Mouse (Mus musculus) C2C12 (cell line): Measurements from ENCODE around the gene Arhgap17. TPM values are rescaled to one million over a fixed set of nuclear protein-coding genes. Genes with fewer than 3 reads are reported as not detected.

Experiments
- H3K27me3 ChIP-seq: one replicate; pipeline ENCODE4 v1.6.1; 2011; ENCODE audit not compliant: control insufficient read depth, insufficient read depth, insufficient read length
- H3K36me3 ChIP-seq: one replicate; pipeline ENCODE4 v1.6.1; 2011; ENCODE audit not compliant: control insufficient read depth, insufficient read depth
- H3K4me3 ChIP-seq: one replicate; pipeline ENCODE4 v1.5.1; 2011; ENCODE audit warnings: mild to moderate bottlenecking, control low read depth; ENCODE audit not compliant: poor library complexity, insufficient read depth, severe bottlenecking
- H3K79me2 ChIP-seq: one replicate; pipeline ENCODE4 v1.6.1; 2011; ENCODE audit not compliant: control insufficient read depth, insufficient read depth
- H3K79me3 ChIP-seq: one replicate; pipeline ENCODE4 v1.6.1; 2011; ENCODE audit warnings: low read depth, control low read depth
- H3ac ChIP-seq: one replicate; pipeline ENCODE3; 2011; ENCODE audit warnings: low read depth; ENCODE audit not compliant: control insufficient read depth, insufficient read length
- CEBPB ChIP-seq: IDR thresholded peaks from one replicate; pipeline ENCODE4 v1.6.1; 2011; ENCODE audit warnings: low read depth, mild to moderate bottlenecking, control low read depth, moderate library complexity
- CTCF ChIP-seq: IDR thresholded peaks from one replicate; pipeline ENCODE4 v1.5.1; 2011; ENCODE audit not compliant: control insufficient read depth, insufficient read depth, insufficient read length
- FOSL1 ChIP-seq: IDR thresholded peaks from one replicate; pipeline ENCODE4 v1.8.0; 2011; ENCODE audit warnings: mild to moderate bottlenecking, low read length; ENCODE audit not compliant: poor library complexity, insufficient read depth, severe bottlenecking
- MAX ChIP-seq: IDR thresholded peaks from one replicate; pipeline ENCODE4 v1.6.1; 2011; ENCODE audit warnings: mild to moderate bottlenecking, control low read depth
- MYOD1 ChIP-seq: IDR thresholded peaks from one replicate; pipeline ENCODE4 v1.6.1; 2011; ENCODE audit warnings: low read depth; ENCODE audit not compliant: control insufficient read depth, insufficient read length
- MYOG ChIP-seq: IDR thresholded peaks from one replicate; pipeline ENCODE4 v1.6.1; 2011; ENCODE audit not compliant: control insufficient read depth, insufficient read length; ENCODE audit errors: extremely low read depth
- USF1 ChIP-seq: IDR thresholded peaks from one replicate; pipeline ENCODE4 v1.6.1; 2011; ENCODE audit warnings: low read depth, mild to moderate bottlenecking, control low read depth, moderate library complexity
- polyA plus RNA-seq: library from polyadenylated mRNA; unstranded; fragments of >200 nt; fragmentation: generic; extraction: Trizol; gene quantifications from one replicate; pipeline ENCODE4 v1.2.1, GENCODE M21; 2012; ENCODE audit warnings: missing spikeins

Arhgap17 gene
- polyA plus RNA-seq, 1 experiment, result 17.3 TPM

- Histone ChIP-seq H3K79me2 (peaks cover 100% of the 10 kb centered on the region), H3K4me3 (no peak overlapping the region), H3ac (no peak overlapping the region), H3K27me3 (no peaks in the 10 kb centered on the region), H3K79me3 (peaks cover 66% of the 10 kb centered on the region), H3K36me3 (no peaks in the 10 kb centered on the region)
- TF ChIP-seq USF1, result no peak
- TF ChIP-seq MYOD1, result no peak
These were observed 8.3 kb downstream of the Arhgap17 start for GRCm38 (mm10) chr7:123361229-123361980.

DNA sequence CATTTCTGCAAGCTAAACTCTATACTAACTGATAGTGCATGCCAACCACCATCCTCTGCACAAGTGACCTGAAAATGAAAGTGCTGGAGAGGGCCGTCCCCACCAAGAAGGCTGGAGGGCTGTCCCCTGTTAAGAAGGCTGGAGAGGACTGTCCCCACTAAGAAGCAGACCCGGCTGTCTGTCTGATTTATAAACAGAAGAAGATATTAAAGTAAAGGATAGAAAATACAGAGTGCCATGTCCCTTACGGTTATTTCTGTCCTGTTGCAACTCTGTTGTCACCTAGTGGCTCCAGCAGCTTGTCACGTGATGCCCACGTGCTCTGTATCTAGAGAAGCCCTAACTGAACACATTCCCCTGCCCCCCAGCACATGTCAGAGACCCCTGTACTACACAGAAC is 9.5 kb downstream of the Arhgap17 start:
- TF ChIP-seq CTCF, result no peak
- Histone ChIP-seq H3K4me3 (no peak overlapping the region), H3K79me3 (peaks cover 57% of the 10 kb centered on the region), H3K79me2 (peaks cover 100% of the 10 kb centered on the region), H3K27me3 (no peaks in the 10 kb centered on the region), H3ac (no peak overlapping the region), H3K36me3 (no peaks in the 10 kb centered on the region)

GRCm38 (mm10) chr7:123359101-123359500 is 10.6 kb downstream of the Arhgap17 start:
- Histone ChIP-seq H3K36me3 (no peaks in the 10 kb centered on the region), H3K4me3 (no peak overlapping the region), H3ac (no peak overlapping the region), H3K79me3 (peaks cover 51% of the 10 kb centered on the region), H3K79me2 (peaks cover 100% of the 10 kb centered on the region), H3K27me3 (no peaks in the 10 kb centered on the region)
- TF ChIP-seq FOSL1 (no peak), CTCF (no peak), MYOD1 (no peak), USF1 (no peak), MYOG (no peak), MAX (no peak), CEBPB (no peak)

GRCm38 (mm10) chr7:123356158-123356557 is 13.6 kb downstream of the Arhgap17 start:
- H3K4me3 ChIP-seq, result no peak overlapping the region
- peaks cover 100% of the 10 kb centered on the region for H3K79me2 ChIP-seq
- H3ac ChIP-seq, result no peak overlapping the region
- TF ChIP-seq CTCF, result no peak
- peaks cover 49% of the 10 kb centered on the region for H3K79me3 ChIP-seq
- H3K27me3 ChIP-seq, result no peaks in the 10 kb centered on the region
- no peaks in the 10 kb centered on the region for H3K36me3 ChIP-seq

DNA sequence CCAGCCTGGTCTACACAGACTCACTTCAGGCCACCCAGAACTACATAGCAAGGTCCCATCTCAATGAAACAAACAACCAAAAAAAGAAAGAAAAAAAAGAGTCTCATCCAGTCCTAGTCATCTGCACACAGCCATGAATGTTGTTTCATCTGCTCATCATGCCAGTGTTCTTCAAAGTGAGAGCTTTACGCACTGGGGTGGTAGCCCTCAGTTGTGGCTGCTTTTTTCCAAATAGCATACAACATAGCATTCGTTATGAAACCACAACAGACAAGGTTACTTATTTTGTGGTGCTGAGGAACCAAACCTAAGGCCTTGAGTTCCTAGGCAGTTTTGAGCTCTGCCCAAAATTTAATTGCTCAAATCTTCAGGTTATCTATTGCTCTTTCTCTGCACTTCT is 14.9 kb downstream of the Arhgap17 start:
- Histone ChIP-seq H3K27me3 (no peaks in the 10 kb centered on the region), H3K4me3 (no peak overlapping the region), H3ac (no peak overlapping the region), H3K79me2 (peaks cover 99% of the 10 kb centered on the region), H3K79me3 (peaks cover 42% of the 10 kb centered on the region), H3K36me3 (no peaks in the 10 kb centered on the region)
- TF ChIP-seq MYOD1, result no peak
- no peak for TF ChIP-seq CEBPB
- no peak for TF ChIP-seq MAX
- no peak for TF ChIP-seq USF1
- no peak for TF ChIP-seq MYOG
- TF ChIP-seq CTCF, result no peak
- no peak for TF ChIP-seq FOSL1

DNA sequence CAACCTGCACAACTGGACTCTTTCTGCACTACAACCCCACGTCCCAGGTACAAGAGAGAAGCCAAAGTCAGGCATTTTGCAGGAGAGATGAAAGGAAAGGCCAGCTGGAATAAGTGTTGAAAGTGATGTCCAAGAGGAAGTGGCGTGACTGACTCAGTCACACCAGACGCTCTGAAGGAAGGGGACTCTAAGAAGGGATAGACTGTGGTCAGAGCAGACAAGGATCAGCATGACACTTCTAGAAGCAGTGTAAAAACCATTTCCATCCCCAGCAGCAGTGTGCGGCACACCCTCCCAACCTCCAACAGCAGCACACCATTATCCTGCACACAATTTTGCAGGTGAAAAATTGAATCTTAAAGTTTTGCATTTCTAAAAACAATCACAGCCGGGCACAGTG is 15.3 kb downstream of the Arhgap17 start:
- Histone ChIP-seq H3K79me2 (peaks cover 99% of the 10 kb centered on the region), H3ac (no peak overlapping the region), H3K4me3 (no peak overlapping the region), H3K36me3 (no peaks in the 10 kb centered on the region), H3K27me3 (no peaks in the 10 kb centered on the region), H3K79me3 (peaks cover 42% of the 10 kb centered on the region)
- TF ChIP-seq MAX (no peak), MYOD1 (no peak), FOSL1 (no peak), CEBPB (no peak), CTCF (no peak), USF1 (no peak)
